Mouse (Mus musculus): ENCODE results near the gene Ly86.
A peak's percentile ranks its signal among the peaks of the same experiment; 100 is the strongest.

Ly86 gene

DNA sequence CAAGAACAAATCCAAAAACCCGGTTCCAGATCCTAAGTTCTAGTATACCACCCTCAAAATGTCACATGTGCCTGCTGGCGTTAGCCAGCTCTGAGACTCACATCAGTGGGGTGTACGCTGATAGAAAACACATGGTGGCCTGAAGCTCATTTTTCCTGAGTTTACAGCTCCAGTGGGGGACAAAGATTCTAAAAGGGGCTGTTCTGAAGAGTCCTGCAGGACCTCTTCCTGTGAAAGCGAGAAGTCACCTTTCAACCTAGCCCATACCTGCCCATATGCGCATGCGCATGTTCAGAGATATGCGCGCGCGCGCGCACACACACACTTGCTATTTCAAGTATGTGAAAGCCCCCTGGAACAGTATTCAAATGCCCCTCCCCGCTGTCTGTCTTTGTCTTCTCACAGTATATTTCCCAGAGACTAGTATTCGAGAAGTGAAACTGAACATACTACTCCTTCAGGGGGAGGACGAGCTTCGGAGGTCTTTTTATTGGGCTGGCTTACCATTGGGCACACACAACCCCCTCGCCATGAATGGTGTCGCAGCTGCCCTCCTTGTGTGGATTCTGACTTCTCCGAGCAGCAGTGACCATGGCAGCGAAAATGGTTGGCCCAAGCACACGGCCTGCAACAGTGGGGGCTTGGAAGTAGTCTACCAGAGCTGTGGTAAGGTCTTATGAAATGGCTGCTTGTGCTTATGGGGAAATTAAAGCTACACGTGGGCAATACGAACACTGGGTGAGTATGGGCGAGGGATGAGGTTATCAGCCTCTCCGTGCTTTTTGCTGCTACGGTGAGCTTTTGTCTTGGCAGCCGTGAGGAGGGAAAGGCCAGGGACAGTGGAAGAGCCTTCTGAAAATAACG, at the start of gene Ly86:
Gene Ly86 (plus strand): TSS at position 300 of the 864 bp plus-strand sequence.
- no peak for DNase-seq (ENCODE audit: low read depth, low spot score)

- DNase-seq (ENCODE audit: low read depth, low spot score) = no peak
Observed at GRCm38 (mm10) chr13:37297886-37298285, 47.1 kb upstream of the Ly86 start.

GRCm38 (mm10) chr13:37298856-37299255, 46.2 kb upstream of the Ly86 start:
- no peak for DNase-seq (ENCODE audit: low read depth, low spot score)

GRCm38 (mm10) chr13:37302877-37303276, 42.1 kb upstream of the Ly86 start:
- no peak for DNase-seq (ENCODE audit: low read depth, low spot score)

- no peak for DNase-seq (ENCODE audit: low read depth, low spot score)
Observed at GRCm38 (mm10) chr13:37308006-37308405, 37.0 kb upstream of the Ly86 start.

DNA sequence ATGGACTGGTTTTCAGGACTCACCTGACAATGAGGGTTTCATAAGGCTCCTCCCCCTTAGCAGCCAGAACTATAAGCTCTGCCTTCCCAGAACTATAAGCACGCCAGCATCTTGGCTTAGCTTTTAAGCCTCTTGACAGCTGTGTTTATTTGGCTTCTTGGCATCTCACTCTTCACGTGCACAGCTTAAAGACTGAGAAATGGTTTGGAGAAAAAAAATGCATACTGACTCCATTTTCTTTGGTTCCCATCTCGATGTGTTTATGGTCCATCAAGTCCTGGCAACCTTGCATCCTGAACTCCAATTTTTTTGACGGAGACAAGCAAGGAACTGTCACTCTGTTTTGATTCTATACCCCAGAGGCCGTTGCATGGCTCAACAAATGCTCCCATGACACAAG, 35.7 kb upstream of the Ly86 start:
- no peak for DNase-seq (ENCODE audit: low read depth, low spot score)

GRCm38 (mm10) chr13:37310331-37310730, 34.7 kb upstream of the Ly86 start:
- no peak for DNase-seq (ENCODE audit: low read depth, low spot score)

DNA sequence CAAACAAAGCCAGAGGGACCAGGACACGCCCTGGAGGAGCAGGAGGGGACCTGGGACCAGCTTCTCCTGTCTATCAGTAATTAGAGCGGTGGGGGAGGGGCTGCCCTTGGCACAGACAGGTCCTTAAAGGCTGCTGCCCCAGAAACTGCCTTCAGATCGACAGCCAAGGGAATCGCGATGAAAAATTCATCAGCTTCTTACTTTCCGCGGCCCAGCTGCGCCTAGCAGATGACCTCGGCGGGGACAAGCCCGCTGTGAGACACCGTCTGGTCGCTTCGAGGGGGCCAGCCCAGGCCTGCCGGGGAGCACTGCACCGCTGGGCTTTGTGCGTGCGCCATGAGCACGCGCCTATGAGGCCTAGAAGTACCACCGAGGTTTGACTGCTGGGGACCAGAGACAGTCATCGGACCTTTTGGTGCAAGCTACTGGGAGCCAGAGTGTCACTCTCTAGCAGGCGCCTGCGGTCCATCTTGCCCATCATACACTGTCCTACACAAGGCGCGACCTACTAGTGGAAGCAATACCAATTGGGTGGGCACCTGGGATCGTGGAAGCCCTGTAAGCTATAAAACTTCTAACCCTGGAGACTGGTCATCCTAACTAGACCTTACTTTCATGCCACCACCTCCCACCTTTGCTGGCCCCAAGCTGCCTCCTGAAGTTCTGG, 33.3 kb upstream of the Ly86 start:
- no peak for DNase-seq (ENCODE audit: low read depth, low spot score)

DNA sequence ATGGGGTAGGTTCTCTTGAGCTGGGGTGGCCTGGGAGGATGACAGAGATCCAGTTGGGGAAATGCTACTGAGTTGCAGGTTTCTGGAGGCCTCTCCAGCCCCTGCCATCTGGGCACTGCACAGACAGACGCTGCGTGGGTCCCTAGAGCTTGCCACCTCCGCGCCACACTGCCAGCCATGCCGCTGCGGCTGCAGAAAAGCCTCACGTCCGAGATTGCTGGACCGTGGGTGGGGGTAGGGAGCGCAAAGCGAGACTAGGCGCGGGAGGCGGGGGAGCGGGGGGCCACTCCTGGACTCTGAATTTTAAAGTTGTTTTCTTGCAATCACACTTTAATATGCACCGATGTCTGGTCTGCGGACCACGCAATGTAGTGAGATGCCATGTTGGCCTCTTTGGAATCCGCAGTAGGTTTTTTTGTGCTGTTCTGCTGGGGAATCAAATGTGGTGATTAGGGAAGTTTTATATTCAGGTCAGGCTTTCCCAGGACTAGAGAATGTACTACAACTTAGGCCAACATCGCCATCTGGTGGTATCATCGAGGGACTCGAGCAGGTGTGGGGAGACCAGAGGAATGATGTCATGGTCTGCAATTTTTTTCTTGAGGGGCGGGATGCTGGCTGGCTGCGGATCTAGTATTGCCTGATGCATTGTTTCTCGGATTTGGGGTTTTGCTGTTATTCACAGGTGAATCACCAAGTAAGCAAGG, 32.6 kb upstream of the Ly86 start:
- peak; percentile 71 for DNase-seq (ENCODE audit: low read depth, low spot score)

GRCm38 (mm10) chr13:37312951-37313350, 32.1 kb upstream of the Ly86 start:
- no peak for DNase-seq (ENCODE audit: low read depth, low spot score)

GRCm38 (mm10) chr13:37325504-37325903, 19.5 kb upstream of the Ly86 start:
- peak; percentile 46 for DNase-seq (ENCODE audit: low read depth, low spot score)

- DNase-seq (ENCODE audit: low read depth, low spot score) = no peak
Observed at GRCm38 (mm10) chr13:37329747-37330146, 15.3 kb upstream of the Ly86 start.

DNA sequence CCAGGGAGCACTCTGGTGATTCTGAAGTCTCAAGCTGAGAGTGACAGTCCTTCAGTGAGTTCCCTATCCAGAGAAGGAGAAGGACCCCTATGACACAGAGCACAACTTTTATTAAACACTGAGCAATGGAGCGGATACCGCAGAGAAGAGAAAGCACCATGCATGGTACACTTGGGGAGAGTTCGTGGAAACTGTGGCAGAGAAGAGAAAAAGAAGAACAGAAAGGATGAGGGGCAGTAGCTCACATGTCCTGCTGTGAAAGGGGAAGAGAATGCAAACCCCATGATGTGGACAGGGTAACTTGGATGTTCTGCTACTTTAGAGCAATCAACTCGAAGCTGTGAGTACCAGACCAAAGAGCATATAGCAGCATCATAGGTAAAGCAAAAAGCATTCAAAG, 14.0 kb upstream of the Ly86 start:
- no peak for DNase-seq (ENCODE audit: low read depth, low spot score)

DNA sequence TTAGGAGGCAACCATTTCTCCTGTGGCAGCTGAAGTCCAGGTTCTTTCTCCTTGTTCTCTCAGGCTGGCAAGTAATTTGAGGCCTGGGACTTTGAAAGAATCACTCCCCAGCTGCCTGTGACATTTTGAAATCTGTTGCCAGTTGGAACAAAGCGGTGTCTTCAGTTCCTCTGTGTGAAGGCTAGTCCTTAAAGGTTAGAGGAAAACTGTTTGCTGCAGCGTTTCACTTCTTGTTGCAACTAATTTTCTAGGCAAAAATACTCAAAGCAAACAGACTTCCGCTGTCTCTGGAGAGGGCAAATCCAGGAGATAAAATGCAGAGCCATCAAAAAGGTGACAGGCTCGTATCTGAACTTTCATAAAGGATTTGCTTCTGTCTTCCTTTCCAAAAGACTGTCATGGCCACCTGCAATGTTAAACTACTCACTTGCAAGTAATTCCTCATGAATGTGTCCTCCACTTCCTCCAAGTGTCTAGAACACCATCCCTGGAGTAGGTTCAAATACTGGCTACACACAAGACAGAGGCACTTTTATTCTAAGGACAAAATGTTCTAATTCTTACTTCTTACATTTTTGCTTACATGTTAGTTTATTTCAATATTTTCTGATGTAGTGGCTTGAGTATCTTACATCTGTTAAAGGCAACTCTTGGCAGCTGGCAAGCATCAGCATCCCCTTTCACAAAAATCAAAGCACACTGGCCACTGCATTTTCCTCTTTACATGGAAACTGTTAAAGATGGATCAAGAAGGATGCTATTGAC, 12.0 kb upstream of the Ly86 start:
- no peak for DNase-seq (ENCODE audit: low read depth, low spot score)

- DNase-seq (ENCODE audit: low read depth, low spot score) = no peak
Observed at GRCm38 (mm10) chr13:37333544-37333870, 11.5 kb upstream of the Ly86 start.

- DNase-seq (ENCODE audit: low read depth, low spot score) = no peak
Observed at GRCm38 (mm10) chr13:37337269-37337668, 7.7 kb upstream of the Ly86 start.

- DNase-seq (ENCODE audit: low read depth, low spot score) = no peak
Observed at GRCm38 (mm10) chr13:37337871-37338270, 7.1 kb upstream of the Ly86 start.

DNA sequence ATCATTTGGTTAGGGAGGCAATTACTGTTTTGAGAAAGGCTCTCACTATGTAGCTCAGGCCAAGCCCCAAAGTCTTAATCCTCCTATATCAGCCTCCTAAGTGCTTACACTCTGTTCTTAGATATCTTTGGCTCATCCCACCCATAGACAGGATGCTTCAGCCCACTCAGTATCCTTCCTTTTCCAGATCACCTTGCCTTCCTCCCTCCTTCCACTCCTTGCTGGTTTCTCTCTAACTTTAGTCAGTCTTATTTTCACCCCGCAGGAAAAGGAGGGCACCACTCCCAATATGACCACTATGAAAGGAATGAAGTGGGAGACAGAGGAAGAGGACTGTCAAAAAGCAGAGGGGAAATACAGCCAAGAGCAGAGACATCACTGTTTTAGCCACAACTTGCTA, 2.2 kb upstream of the Ly86 start:
- DNase-seq (ENCODE audit: low read depth, low spot score) = no peak

DNA sequence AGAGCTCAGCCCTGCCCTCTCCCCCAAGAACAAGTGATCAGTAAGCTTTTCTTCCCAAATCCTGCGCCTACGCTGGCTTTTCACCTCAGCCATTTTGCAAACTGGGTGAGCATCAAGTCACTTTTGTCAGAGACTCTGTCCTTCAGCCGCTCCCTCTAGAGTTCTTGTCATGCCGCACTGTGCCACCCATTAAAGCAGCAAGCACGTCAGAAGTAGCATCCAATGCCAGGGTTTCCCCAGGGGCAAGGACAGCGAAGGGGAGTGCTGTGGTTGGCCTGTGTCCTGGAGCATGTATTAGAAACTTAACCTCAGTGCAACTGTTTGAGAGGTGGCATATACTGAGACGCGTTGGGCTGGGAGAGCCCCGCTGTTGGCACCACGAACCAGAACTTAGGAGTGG, 815 bp downstream of the Ly86 start:
- no peak for DNase-seq (ENCODE audit: low read depth, low spot score)

DNA sequence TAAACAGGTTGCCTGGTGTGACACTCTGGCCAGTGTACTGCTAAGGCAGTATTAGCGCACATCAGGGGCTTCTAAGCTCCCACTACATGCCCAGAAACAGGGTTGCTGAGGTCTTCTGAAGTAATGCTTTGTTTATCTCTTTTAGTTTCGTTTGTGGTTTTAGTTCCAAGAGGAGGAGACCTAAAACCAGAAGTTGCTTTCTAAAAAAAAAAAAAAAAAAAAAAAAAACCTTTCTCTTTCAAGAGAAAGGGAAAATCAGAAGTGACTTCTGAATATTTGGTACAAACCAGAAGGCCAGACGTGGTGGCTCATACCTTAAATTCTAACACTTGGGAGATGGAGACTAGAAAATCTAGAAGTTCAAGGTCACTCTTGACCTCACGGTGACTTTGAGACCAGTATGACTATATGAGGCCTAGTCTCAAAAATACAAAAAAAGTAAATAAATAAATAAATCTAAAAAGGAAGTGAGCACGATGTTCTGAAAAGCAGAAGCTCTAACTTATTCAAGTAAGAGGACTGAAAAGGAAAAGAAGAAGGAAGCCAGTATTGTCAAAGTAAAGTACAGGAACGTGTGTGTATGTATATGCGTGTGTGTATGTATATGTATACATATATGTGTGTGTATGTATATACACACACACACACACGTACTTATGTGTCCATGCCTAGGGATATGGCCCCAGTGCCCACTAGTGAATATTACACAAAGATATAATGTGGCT, 3.0 kb downstream of the Ly86 start:
- DNase-seq (ENCODE audit: low read depth, low spot score) = no peak

DNA sequence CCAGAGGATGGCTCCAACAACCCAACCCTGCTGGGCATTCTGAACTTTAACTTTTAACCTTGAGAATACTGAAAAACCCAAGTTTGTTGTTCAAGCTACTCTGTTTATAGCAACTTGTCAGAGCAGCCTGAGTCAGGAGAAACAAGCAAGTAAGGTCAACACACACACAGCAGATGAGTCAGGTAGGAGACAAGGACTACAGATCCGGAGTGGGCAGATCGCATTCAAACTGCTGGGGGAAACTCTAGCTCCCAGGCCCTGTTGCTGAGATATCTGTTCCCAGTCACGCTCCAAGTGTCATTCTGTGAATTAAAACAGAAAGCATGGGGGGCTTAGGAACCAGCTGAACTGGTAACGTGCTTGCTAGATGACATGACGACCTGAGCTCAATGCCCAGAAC, 4.0 kb downstream of the Ly86 start:
- DNase-seq (ENCODE audit: low read depth, low spot score) = no peak
